Mouse (Mus musculus) liver, embryonic 14 days (tissue): ENCODE results near the gene Cbx6. TPM values are rescaled to one million over a fixed set of nuclear protein-coding genes. Genes with fewer than 3 reads are reported as not detected.

ENCODE experiments used
- polyA plus RNA-seq: library from polyadenylated mRNA; depleted of rRNA; stranded (reverse); fragments of >200 nt; gene quantifications from 2 replicates; pipeline ENCODE4 v1.2.3, GENCODE M21; 2012; rRNA removed

Gene Cbx6
- polyA plus RNA-seq = 6.3 and 7.2 TPM in 2 replicates

DNA sequence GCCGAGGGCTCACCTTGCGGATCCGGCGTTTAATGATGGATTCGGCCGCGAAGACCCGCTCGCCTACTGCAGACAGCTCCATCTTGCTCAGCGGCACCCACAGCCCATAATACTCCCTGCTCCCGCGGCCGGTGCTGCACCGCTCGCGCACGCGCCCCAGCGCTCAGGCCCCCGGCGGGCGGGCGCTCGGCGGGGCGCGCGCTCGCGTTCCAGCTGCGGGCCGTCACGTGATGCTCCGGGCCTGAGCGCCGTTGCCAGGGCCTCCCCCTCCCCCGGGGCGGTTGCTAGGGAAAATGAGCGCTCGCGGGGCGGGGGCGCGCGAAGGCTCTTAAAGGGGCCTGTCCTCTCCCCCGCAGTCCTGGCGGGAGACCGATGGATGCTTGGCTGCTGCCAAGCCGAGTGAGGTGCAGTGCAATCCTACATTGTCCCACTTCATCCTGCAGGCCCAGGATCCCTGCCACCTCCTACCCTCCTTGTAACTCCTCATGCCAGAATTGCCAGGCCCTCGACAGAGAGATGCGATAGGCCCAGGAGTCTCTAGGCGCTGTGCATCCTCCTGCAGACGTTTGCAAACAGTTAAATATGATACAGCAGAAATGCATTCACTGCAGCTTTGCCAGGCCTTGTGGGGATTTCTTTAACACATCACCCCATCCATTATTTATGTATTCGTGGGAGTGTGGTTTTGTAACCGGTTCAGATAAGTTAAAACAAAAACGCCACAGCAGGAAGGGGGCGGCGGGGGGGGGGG, at the start of gene Cbx6, which contains the start of gene Npcd:
Gene Cbx6 (minus strand): TSS at position 559 of the 751 bp plus-strand sequence.
Gene Npcd (minus strand): TSS at position 108 of the 751 bp plus-strand sequence.

DNA sequence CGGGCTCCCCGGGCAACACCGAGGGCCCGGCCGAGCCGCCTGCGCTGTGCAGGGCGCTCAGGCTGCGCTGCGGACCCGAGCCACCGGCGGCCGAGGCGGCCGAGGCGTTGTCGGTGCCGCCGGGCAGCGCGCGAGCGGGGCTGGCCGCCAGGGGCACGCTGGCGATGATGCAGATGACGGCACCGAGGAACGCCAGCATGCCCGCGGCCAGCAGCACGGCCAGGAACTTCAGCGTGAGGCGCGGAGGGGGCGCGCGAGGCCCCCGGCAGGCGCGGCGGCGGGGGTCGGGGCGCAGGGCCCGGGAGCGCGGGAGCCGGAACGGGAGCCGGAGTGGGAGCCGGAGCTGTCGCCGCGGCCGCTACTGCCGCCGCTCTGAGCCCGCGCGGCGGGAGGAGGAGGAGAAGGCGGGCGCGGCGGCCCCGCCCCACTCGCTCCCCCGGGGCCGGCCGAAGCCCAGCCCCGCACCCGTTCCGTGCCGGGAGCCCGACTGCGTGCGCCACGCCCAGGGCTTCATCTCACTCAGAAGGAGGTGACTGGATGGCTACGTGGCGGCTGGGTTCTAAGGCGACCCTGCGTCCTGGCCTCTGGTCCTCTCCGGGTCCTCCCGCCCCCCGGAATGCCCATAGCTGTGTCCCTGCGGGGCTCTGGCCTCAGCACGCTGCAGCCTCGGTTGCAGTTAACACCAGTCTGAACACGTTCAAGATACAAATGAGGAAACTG, 30.0 kb downstream of the Cbx6 start, which contains the start of gene Nptxr:
Gene Nptxr (minus strand): TSS at position 415 of the 720 bp plus-strand sequence.

GRCm38 (mm10) chr15:79777749-79778148, 56.7 kb downstream of the Cbx6 start, which contains the start of gene Dnal4:
TSS of gene Dnal4 (minus strand) at chr15:79777849.

Other genes starting within 250 kb of the Cbx6 start
- 0.37 and 0.56 TPM in 2 replicates for gene Dmc1, start 229.6 kb downstream of the Cbx6 start, polyA plus RNA-seq
- 0.47 and 0.58 TPM in 2 replicates for gene Fam227a, start 175.7 kb downstream of the Cbx6 start, polyA plus RNA-seq
- 5.4 and 5.5 TPM in 2 replicates for gene Cby1, start 175.5 kb downstream of the Cbx6 start, polyA plus RNA-seq
- 59.4 and 75.8 TPM in 2 replicates for gene Tomm22, start 163.8 kb downstream of the Cbx6 start, polyA plus RNA-seq
- gene Josd1, start 146.8 kb downstream of the Cbx6 start, polyA plus RNA-seq = 17.7 and 22.5 TPM in 2 replicates
- gene Gtpbp1, start 143.8 kb downstream of the Cbx6 start, polyA plus RNA-seq = 20.3 and 25.3 TPM in 2 replicates
- 5.3 and 6.8 TPM in 2 replicates for gene Sun2, start 92.2 kb downstream of the Cbx6 start, polyA plus RNA-seq
- gene Dnal4, start 56.8 kb downstream of the Cbx6 start, polyA plus RNA-seq = 5.7 and 5.9 TPM in 2 replicates
- 0.10 and 0.11 TPM in 2 replicates for gene Nptxr, start 29.9 kb downstream of the Cbx6 start, polyA plus RNA-seq
- gene Npcd, start 451 bp downstream of the Cbx6 start, polyA plus RNA-seq = 0.03 TPM in 1 of 2 replicates, not detected in the other
- gene Apobec3, start 57.0 kb upstream of the Cbx6 start, polyA plus RNA-seq = 27.3 and 33.4 TPM in 2 replicates
- 2.2 and 2.3 TPM in 2 replicates for gene Cbx7, start 136.4 kb upstream of the Cbx6 start, polyA plus RNA-seq
- gene Pdgfb, start 180.3 kb upstream of the Cbx6 start, polyA plus RNA-seq = 1.4 TPM in 2 replicates